Mouse (Mus musculus): Measurements from ENCODE around the gene Tnik. TPM values are rescaled to one million over a fixed set of nuclear protein-coding genes. Genes with fewer than 3 reads are reported as not detected.

Tnik gene
- polyA plus RNA-seq, 1 experiment from 2014 or later = 13.8 TPM

DNA sequence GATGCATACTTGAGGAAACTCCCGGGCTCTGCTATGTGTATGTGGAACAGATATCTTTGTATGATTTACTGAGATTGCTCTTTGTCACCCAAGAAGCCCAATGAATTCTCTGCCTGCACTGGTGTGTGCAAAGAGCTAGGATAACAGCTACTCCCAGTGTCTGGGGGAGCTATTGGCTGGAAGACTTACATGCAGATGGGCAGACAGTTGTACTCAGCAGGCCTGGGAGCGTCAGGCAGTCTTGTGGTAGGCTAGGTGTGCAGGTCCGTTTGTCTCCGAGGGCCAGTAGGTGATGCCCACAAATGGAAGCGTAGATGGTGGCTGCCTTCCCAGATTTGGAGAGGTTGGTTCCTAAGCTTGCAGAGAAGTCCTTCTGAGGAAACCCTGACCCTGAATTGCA is 2.6 kb downstream of the Tnik start:
- no peak for ATAC-seq (ENCODE audit: insufficient number of reproducible peaks, insufficient read depth, low FRiP score, low TSS enrichment, low read depth)
- 59% methylated on average over 5 of the region's 5 CpGs for WGBS
- Histone ChIP-seq H3K9ac (no peak overlapping the region), H3K36me3 (no peaks in the 10 kb centered on the region), H3K4me2 (peak overlapping the region; percentile 87), H3K4me3 (no peak overlapping the region), H3K4me1 (peaks cover 22% of the 10 kb centered on the region), H3K9me3 (no peaks in the 10 kb centered on the region), H3K27me3 (peaks cover 9% of the 10 kb centered on the region; the same call in 1 of the 2 replicates), H3K27ac (0 out of 2 replicates have a peak overlapping the region, but pooled peaks have one; percentile 1)

DNA sequence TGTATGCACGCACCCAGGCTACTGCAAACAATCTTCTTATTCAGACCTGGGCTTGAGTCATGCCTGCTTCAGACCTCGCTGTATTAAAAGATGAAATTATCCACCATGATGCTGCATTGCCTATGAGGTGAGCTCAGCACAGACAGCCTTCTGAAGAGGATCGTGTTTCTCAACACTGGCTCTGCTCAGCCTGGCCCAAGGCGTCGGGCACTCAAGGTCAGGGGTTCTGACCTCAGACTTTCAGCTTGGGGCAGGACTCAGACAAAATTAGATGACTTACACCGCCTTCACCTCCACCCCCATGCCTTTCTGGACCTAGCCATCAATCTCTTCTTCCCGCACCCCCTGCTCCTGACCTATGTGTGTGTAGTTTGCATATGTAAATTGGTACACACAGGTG is 4.2 kb downstream of the Tnik start:
- no peak for ATAC-seq (ENCODE audit: insufficient number of reproducible peaks, insufficient read depth, low FRiP score, low TSS enrichment, low read depth)
- Histone ChIP-seq H3K27ac (no peak overlapping the region), H3K4me3 (no peak overlapping the region), H3K9ac (no peak overlapping the region), H3K27me3 (peaks cover 7% of the 10 kb centered on the region; the same call in 1 of the 2 replicates), H3K9me3 (no peaks in the 10 kb centered on the region), H3K36me3 (no peaks in the 10 kb centered on the region), H3K4me1 (peaks cover 22% of the 10 kb centered on the region), H3K4me2 (no peak overlapping the region)
- 45% methylated on average over 7 of the region's 7 CpGs for WGBS

DNA sequence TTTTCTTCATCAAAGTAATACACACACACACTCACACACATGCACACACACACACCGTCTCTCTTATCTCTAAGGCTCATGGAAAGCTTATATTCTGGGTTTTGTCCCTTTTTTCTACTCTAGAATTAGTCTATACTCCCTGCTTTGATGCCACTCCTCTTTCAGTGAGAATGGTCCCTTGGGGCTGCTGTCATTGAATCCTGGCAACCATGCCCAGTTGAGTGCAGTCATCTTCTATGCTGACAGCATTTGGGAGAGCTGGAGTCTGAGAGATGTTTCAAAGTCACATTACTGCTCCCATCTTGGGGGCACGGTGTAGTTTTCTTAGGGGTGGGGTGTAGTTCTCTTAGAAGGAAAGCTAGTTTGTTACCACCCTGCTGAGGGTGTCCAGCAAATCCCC is 6.7 kb downstream of the Tnik start:
- WGBS = 61% methylated on average over 2 of the region's 2 CpGs
- no peaks in the 10 kb centered on the region for H3K9me3 ChIP-seq
- no peak overlapping the region for H3K4me2 ChIP-seq
- no peak overlapping the region for H3K9ac ChIP-seq
- ATAC-seq (ENCODE audit: insufficient number of reproducible peaks, insufficient read depth, low FRiP score, low TSS enrichment, low read depth) = no peak
- H3K36me3 ChIP-seq = no peaks in the 10 kb centered on the region
- H3K27ac ChIP-seq = no peak overlapping the region
- H3K4me3 ChIP-seq = no peak overlapping the region
- peaks cover under 1% of the 10 kb centered on the region; the same call in 1 of the 2 replicates for H3K27me3 ChIP-seq
- H3K4me1 ChIP-seq = peaks cover 14% of the 10 kb centered on the region

- Histone ChIP-seq H3K27me3 (no peaks in the 10 kb centered on the region; the same call in 1 of the 2 replicates), H3K4me1 (no peaks in the 10 kb centered on the region), H3K9me3 (no peaks in the 10 kb centered on the region), H3K4me2 (no peak overlapping the region), H3K9ac (no peak overlapping the region), H3K4me3 (no peak overlapping the region), H3K27ac (no peak overlapping the region), H3K36me3 (no peaks in the 10 kb centered on the region)
- ATAC-seq (ENCODE audit: insufficient number of reproducible peaks, insufficient read depth, low FRiP score, low TSS enrichment, low read depth) = no peak
These were observed 8.9 kb downstream of the Tnik start for GRCm38 (mm10) chr3:28271884-28272283.

GRCm38 (mm10) chr3:28274763-28275162 is 11.7 kb downstream of the Tnik start:
- WGBS = 87% methylated on average over 4 of the region's 4 CpGs
- ATAC-seq (ENCODE audit: insufficient number of reproducible peaks, insufficient read depth, low FRiP score, low TSS enrichment, low read depth) = no peak
- Histone ChIP-seq H3K9ac (no peak overlapping the region), H3K36me3 (no peaks in the 10 kb centered on the region), H3K9me3 (no peaks in the 10 kb centered on the region), H3K4me3 (no peak overlapping the region), H3K4me1 (no peaks in the 10 kb centered on the region), H3K27me3 (no peaks in the 10 kb centered on the region), H3K27ac (no peak overlapping the region), H3K4me2 (no peak overlapping the region)

GRCm38 (mm10) chr3:28289693-28290092 is 26.7 kb downstream of the Tnik start:
- no peaks in the 10 kb centered on the region for H3K9me3 ChIP-seq
- peaks cover 4% of the 10 kb centered on the region; the same call in 1 of the 2 replicates for H3K4me1 ChIP-seq
- no peak overlapping the region for H3K9ac ChIP-seq
- no peaks in the 10 kb centered on the region for H3K36me3 ChIP-seq
- H3K27me3 ChIP-seq = no peaks in the 10 kb centered on the region
- H3K4me2 ChIP-seq = no peak overlapping the region
- 0 out of 2 replicates have a peak, but pooled peaks have one; percentile 56 for ATAC-seq (ENCODE audit: insufficient number of reproducible peaks, insufficient read depth, low FRiP score, low TSS enrichment, low read depth)
- H3K4me3 ChIP-seq = no peak overlapping the region
- 21% methylated on average over 1 of the region's 1 CpGs for WGBS
- no peak overlapping the region for H3K27ac ChIP-seq

- Histone ChIP-seq H3K4me2 (no peak overlapping the region), H3K4me3 (no peak overlapping the region), H3K9ac (no peak overlapping the region), H3K9me3 (no peaks in the 10 kb centered on the region), H3K4me1 (0 out of 2 replicates have a peak, but pooled peaks cover under 1% of the 10 kb centered on the region), H3K36me3 (no peaks in the 10 kb centered on the region), H3K27ac (no peak overlapping the region), H3K27me3 (no peaks in the 10 kb centered on the region)
- ATAC-seq (ENCODE audit: insufficient number of reproducible peaks, insufficient read depth, low FRiP score, low TSS enrichment, low read depth) = no peak
- WGBS = 75% methylated on average over 4 of the region's 4 CpGs
These were observed 38.4 kb downstream of the Tnik start for GRCm38 (mm10) chr3:28301378-28301777.

GRCm38 (mm10) chr3:28303915-28304314 is 40.9 kb downstream of the Tnik start:
- Histone ChIP-seq H3K27ac (no peak overlapping the region), H3K27me3 (no peaks in the 10 kb centered on the region), H3K9me3 (no peaks in the 10 kb centered on the region), H3K9ac (no peak overlapping the region), H3K4me1 (no peaks in the 10 kb centered on the region), H3K4me2 (no peak overlapping the region), H3K36me3 (no peaks in the 10 kb centered on the region), H3K4me3 (no peak overlapping the region)
- no peak for ATAC-seq (ENCODE audit: insufficient number of reproducible peaks, insufficient read depth, low FRiP score, low TSS enrichment, low read depth)
- 91% methylated on average over 5 of the region's 5 CpGs for WGBS

- Histone ChIP-seq H3K4me3 (no peak overlapping the region), H3K4me1 (no peaks in the 10 kb centered on the region), H3K27ac (no peak overlapping the region), H3K9ac (no peak overlapping the region), H3K4me2 (no peak overlapping the region), H3K27me3 (no peaks in the 10 kb centered on the region), H3K36me3 (no peaks in the 10 kb centered on the region), H3K9me3 (no peaks in the 10 kb centered on the region)
- ATAC-seq (ENCODE audit: insufficient number of reproducible peaks, insufficient read depth, low FRiP score, low TSS enrichment, low read depth) = no peak
- WGBS = 87% methylated on average over 3 of the region's 3 CpGs
These were observed 43.8 kb downstream of the Tnik start for GRCm38 (mm10) chr3:28306852-28307251.

DNA sequence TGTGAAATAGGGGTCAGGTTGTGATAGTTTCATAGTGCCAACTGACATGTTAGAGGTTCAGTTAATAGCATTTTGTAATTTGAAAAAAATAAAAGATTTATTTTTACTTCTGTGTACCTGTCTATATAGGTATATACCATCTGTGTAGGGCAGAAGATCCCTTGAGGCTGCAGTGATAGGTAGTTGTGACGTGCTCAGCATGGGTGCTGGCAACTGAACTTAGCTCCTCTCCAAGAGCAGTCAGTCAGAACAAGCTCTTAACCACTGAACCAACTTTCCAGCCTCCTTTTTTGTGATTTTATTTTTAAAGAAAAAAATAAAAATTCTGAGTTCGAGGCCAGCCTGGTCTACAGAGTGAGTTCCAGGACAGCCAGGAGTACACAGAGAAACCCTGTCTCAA is 51.4 kb downstream of the Tnik start:
- Histone ChIP-seq H3K36me3 (no peaks in the 10 kb centered on the region), H3K9ac (no peak overlapping the region), H3K9me3 (no peaks in the 10 kb centered on the region), H3K4me1 (no peaks in the 10 kb centered on the region), H3K4me3 (no peak overlapping the region), H3K4me2 (no peak overlapping the region), H3K27ac (no peak overlapping the region), H3K27me3 (no peaks in the 10 kb centered on the region)
- ATAC-seq (ENCODE audit: insufficient number of reproducible peaks, insufficient read depth, low FRiP score, low TSS enrichment, low read depth) = no peak
- WGBS = 86% methylated on average over 2 of the region's 2 CpGs

DNA sequence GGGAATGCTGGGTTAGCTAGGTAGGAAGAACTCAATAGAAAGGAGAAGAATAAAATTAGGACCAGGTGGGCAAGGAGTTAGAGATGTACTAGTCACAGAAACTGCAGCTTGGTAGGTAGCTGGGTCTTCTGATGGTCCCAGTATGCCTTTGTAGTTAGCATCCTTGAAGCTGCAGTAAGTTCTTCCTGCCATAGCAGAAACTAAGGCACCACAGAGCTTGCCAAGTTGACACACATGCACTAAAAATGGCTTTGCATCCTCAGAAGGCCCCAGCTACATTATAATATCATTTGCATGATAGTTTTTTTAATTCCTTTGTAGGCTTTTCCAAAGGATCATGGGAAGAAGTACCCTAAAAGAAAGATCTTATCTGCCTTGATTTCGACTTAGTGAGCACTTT is 54.3 kb downstream of the Tnik start:
- Histone ChIP-seq H3K27ac (no peak overlapping the region), H3K9ac (no peak overlapping the region), H3K4me3 (no peak overlapping the region), H3K4me2 (no peak overlapping the region), H3K4me1 (0 out of 2 replicates have a peak, but pooled peaks cover 4% of the 10 kb centered on the region), H3K9me3 (no peaks in the 10 kb centered on the region), H3K27me3 (no peaks in the 10 kb centered on the region), H3K36me3 (no peaks in the 10 kb centered on the region)
- 78% methylated on average over 1 of the region's 1 CpGs for WGBS
- ATAC-seq (ENCODE audit: insufficient number of reproducible peaks, insufficient read depth, low FRiP score, low TSS enrichment, low read depth) = no peak

GRCm38 (mm10) chr3:28321635-28322034 is 58.6 kb downstream of the Tnik start:
- ATAC-seq (ENCODE audit: insufficient number of reproducible peaks, insufficient read depth, low FRiP score, low TSS enrichment, low read depth) = no peak
- Histone ChIP-seq H3K27me3 (no peaks in the 10 kb centered on the region), H3K4me1 (0 out of 2 replicates have a peak, but pooled peaks cover 4% of the 10 kb centered on the region), H3K4me3 (no peak overlapping the region), H3K36me3 (no peaks in the 10 kb centered on the region), H3K9ac (no peak overlapping the region), H3K27ac (no peak overlapping the region), H3K4me2 (no peak overlapping the region), H3K9me3 (no peaks in the 10 kb centered on the region)
- WGBS = 88% methylated on average over 8 of the region's 8 CpGs
